Mouse (Mus musculus) neural tube, embryonic 13.5 days (tissue): ENCODE measurements around the gene Mark2. TPM values are rescaled to one million over a fixed set of nuclear protein-coding genes. Genes with fewer than 3 reads are reported as not detected.

ENCODE experiments used
- ATAC-seq: fragments of 200-750 bp; cut with Nextera tagmentation; 2 replicates; pipeline ENCODE4 v1.8.0; 2017; ENCODE audit warnings: low read depth, mild to moderate bottlenecking, moderate TSS enrichment, moderate library complexity
- H3K27ac ChIP-seq: fragments of 300-500 bp; sonication (generic); replicated peaks from 2 replicates; pipeline ENCODE4 v1.5.1; 2015; ENCODE audit warnings: moderate library complexity, mild to moderate bottlenecking, inconsistent platforms
- H3K27me3 ChIP-seq: fragments of 300-500 bp; sonication (generic); 2 replicates; pipeline ENCODE4 v1.6.1; 2015; ENCODE audit warnings: mild to moderate bottlenecking, inconsistent platforms
- H3K36me3 ChIP-seq: fragments of 300-500 bp; sonication (generic); 2 replicates; pipeline ENCODE4 v1.6.1; 2015; ENCODE audit warnings: mild to moderate bottlenecking, inconsistent platforms
- H3K4me1 ChIP-seq: fragments of 300-500 bp; sonication (generic); replicated peaks from 2 replicates; pipeline ENCODE4 v1.6.1; 2015; ENCODE audit warnings: inconsistent platforms
- H3K4me2 ChIP-seq: fragments of 300-500 bp; sonication (generic); 2 replicates; pipeline ENCODE4 v1.6.1; 2015; ENCODE audit warnings: inconsistent platforms, mild to moderate bottlenecking, moderate library complexity
- H3K4me3 ChIP-seq: fragments of 300-500 bp; sonication (generic); 2 replicates; pipeline ENCODE4 v1.5.1; 2015; ENCODE audit warnings: mild to moderate bottlenecking, inconsistent platforms
- H3K9ac ChIP-seq: fragments of 300-500 bp; sonication (generic); 2 replicates; pipeline ENCODE4 v1.6.1; 2015; ENCODE audit warnings: moderate library complexity, mild to moderate bottlenecking, inconsistent platforms
- H3K9me3 ChIP-seq: fragments of 300-500 bp; sonication (generic); 2 replicates; pipeline ENCODE4 v1.6.1; 2016; ENCODE audit warnings: inconsistent platforms
- WGBS: fragments of 180-500 bp; shearing (Covaris S2); methylation state at CpG from one replicate; pipeline ENCODE4 v1.1.7; 2015; 5-methylcytosine and 5-hydroxymethylcytosine counted together
- polyA plus RNA-seq: library from polyadenylated mRNA; unstranded; fragments of >200 nt; fragmentation: Nextera tagmentation; extraction: Ambion mirVana; gene quantifications from 2 replicates; pipeline ENCODE4 v1.2.1, GENCODE M21; 2015

Gene Mark2
- polyA plus RNA-seq, 1 experiment from 2014 or later: 48.0 TPM

DNA sequence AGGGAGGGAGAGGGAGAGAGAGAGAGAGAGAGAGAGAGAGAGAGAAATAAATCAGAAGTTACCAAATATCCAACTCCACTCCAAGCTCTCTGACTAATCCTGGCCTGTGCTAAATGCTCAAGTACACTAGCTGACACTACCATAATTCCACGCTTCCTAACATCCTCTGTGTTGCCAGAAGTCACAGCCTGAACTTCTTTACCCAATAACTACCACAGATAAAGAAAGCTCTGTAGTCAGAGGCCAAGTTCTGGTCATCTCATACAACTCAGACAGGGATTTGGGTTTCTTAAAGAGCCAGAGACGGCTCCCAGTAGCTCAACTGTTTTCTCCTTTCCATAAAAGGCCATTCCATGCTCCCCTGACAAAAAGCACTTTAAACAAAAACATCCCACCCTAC is 36.9 kb downstream of the Mark2 start:
- Histone ChIP-seq H3K27me3 (no peaks in the 10 kb centered on the region), H3K4me3 (no peak overlapping the region), H3K9me3 (no peaks in the 10 kb centered on the region), H3K9ac (no peak overlapping the region), H3K36me3 (no peaks in the 10 kb centered on the region), H3K4me2 (no peak overlapping the region), H3K4me1 (peaks cover 48% of the 10 kb centered on the region), H3K27ac (no peak overlapping the region)
- no peak for ATAC-seq
- WGBS: 81% methylated on average over 2 of the region's 2 CpGs

DNA sequence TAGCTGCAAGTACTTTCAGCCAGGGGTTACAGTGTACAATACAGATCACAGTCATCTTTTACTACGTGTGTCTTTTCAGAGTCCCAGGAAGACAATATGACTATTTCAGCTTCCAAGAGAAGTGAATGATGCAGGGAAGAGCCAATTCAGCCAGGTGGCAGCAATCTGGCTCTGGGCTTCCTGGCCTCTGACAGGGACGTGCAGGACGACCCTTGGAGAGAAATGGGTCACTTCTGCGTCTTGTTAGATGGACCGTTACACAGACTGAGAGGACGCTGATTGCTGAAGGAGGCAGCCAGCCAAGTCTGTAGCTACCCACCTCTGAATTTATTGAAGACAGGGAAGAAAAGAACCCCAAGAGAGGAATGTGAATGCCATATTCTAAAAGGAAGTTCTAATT is 37.9 kb downstream of the Mark2 start:
- Histone ChIP-seq H3K4me3 (no peak overlapping the region), H3K36me3 (no peaks in the 10 kb centered on the region), H3K4me2 (no peak overlapping the region), H3K27ac (no peak overlapping the region), H3K27me3 (no peaks in the 10 kb centered on the region), H3K9ac (no peak overlapping the region), H3K4me1 (peaks cover 46% of the 10 kb centered on the region), H3K9me3 (no peaks in the 10 kb centered on the region)
- WGBS: 56% methylated on average over 6 of the region's 6 CpGs
- ATAC-seq: no peak

DNA sequence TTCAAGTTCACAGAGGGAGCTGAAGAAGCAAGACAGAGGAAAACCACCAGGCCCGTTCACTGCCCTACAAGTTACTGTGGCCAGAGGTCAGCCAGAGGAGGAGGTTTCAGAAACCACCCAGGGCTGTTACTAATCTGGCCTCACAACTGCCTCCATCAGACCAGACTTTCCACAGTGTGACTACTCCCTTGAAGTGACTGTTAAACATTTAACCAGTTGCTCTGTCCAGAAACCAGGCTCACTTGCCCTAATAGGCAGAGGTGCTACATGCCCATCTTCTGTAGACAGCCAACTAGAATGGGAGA is 39.2 kb downstream of the Mark2 start:
- Histone ChIP-seq H3K27ac (no peak overlapping the region), H3K9me3 (no peaks in the 10 kb centered on the region), H3K36me3 (no peaks in the 10 kb centered on the region), H3K4me2 (no peak overlapping the region), H3K4me3 (no peak overlapping the region), H3K27me3 (no peaks in the 10 kb centered on the region), H3K9ac (no peak overlapping the region), H3K4me1 (peaks cover 34% of the 10 kb centered on the region)
- no peak for ATAC-seq
- 81% methylated on average over 1 of the region's 1 CpGs for WGBS

DNA sequence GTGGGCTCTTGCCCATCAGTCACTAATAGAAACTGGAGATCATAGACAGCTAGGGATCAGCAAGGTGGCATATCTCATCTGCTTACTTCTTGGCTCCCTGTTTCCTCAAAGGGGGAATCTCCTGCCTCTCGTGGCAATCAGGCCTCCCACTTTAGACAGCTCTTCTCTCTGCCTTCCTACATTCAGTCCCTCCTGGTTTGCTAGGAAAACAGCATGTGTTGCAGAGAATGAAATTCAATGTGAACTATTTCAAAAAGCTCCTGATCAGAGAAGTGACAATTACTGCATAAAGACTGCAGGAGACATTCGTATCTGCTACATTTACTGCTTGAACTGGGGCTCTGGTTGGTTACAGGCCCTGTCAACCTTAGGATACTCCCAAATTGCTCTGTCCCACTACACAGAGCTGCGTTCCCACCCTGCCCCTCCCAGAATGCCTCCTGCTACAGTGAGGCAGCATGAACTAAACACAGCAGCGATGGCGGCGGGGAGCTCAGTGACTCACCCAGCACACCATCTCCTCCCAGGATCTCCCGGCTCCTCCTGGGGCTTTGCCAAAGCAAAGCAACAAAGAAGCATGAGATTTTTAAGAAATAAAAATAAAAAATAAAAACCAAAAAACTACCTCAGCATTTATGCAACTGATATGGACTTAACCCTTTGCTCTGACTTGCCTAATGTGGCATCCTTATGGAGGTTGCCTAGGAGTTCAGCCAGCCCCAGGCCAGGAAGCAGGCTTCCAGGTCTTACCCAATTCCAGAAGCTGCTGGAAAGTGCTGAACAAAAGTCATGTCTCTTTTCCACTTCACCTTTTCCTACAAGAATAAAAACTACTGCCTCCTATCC is 39.8 kb downstream of the Mark2 start:
- no peak overlapping the region for H3K9ac ChIP-seq
- H3K9me3 ChIP-seq: no peaks in the 10 kb centered on the region
- ATAC-seq: no peak
- H3K27me3 ChIP-seq: no peaks in the 10 kb centered on the region
- H3K4me2 ChIP-seq: no peak overlapping the region
- no peak overlapping the region for H3K27ac ChIP-seq
- H3K4me3 ChIP-seq: no peak overlapping the region
- WGBS: 86% methylated on average over 7 of the region's 7 CpGs
- H3K4me1 ChIP-seq: peaks cover 29% of the 10 kb centered on the region
- no peaks in the 10 kb centered on the region for H3K36me3 ChIP-seq

DNA sequence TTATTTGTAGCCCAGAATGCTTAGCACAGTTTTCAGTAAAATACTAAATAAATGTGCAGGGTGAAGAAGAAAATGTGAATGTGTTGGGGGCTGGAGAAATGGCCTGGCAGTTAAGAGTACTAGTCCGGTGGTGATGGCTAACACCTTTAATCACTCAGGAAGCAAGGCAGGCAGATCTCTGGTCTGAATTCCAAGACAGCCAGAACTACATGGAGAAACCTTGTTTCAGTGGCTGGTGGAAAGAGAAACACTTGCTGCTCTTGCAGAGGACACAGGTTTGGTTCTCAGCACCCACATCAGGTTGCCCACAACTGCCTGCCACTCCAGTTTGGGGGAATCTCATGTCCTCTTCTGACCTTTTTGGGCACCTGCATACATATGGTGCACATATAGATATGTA is 41.6 kb downstream of the Mark2 start:
- no peak for ATAC-seq
- Histone ChIP-seq H3K9ac (no peak overlapping the region), H3K27ac (no peak overlapping the region), H3K4me2 (no peak overlapping the region), H3K4me3 (no peak overlapping the region), H3K9me3 (no peaks in the 10 kb centered on the region), H3K36me3 (0 out of 2 replicates have a peak, but pooled peaks cover 3% of the 10 kb centered on the region), H3K4me1 (peaks cover 34% of the 10 kb centered on the region), H3K27me3 (no peaks in the 10 kb centered on the region)
- 97% methylated on average over 1 of the region's 1 CpGs for WGBS

DNA sequence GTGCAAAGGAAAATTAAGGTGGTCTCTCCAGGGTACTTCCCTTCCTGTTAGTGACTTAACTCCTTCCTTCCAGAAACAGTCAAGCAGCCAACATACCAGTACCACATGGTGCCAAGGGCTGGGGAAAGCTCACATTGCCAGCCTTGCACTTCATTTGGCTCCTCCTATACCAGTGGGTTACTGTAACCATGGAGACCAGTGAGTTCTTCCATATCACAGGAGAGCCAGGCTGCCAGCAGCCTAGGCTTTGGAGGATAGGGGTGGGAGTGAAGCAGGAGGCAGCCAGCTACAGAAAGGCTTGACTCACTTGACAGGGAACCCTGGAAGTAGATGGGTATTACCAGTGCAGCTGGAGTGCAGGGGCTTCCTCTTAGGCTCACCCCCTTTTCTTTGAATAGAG is 42.6 kb downstream of the Mark2 start:
- H3K27ac ChIP-seq: peak overlapping the region; percentile 4; the same call in 1 of the 2 replicates

DNA sequence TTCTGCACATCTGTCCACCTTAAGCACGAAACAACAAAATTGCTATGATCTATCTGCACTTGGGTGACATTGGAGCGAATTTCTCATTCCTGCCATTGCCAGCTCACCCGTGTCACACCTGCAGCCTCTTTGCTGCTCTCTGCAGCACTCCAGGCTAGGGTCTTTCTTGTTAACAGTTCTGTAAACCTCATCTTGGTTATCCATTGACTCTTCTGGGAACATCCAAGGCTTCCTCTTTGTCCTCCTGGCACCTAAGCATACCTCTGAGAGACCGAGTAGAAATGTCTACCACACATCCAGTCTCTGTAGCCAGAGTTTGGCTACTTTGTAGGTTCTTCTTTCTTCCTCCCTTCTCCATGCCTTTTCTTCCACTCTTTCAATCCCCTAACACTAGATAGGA is 45.7 kb downstream of the Mark2 start:
- no peak for ATAC-seq
- no peak overlapping the region for H3K27ac ChIP-seq
- H3K4me1 ChIP-seq: peaks cover 56% of the 10 kb centered on the region
- no peak overlapping the region for H3K4me3 ChIP-seq
- H3K9ac ChIP-seq: no peak overlapping the region
- H3K4me2 ChIP-seq: no peak overlapping the region
- H3K36me3 ChIP-seq: 0 out of 2 replicates have a peak, but pooled peaks cover 3% of the 10 kb centered on the region
- no peaks in the 10 kb centered on the region for H3K27me3 ChIP-seq
- no peaks in the 10 kb centered on the region for H3K9me3 ChIP-seq
- 94% methylated on average over 4 of the region's 4 CpGs for WGBS

More for the DNA sequence above, 42.6 kb downstream of the Mark2 start:
- Histone ChIP-seq H3K27me3 (no peaks in the 10 kb centered on the region), H3K4me2 (no peak overlapping the region), H3K9ac (peak overlapping the region; percentile 3; the same call in 1 of the 2 replicates), H3K4me3 (no peak overlapping the region), H3K4me1 (peaks cover 44% of the 10 kb centered on the region), H3K36me3 (0 out of 2 replicates have a peak, but pooled peaks cover 3% of the 10 kb centered on the region), H3K9me3 (no peaks in the 10 kb centered on the region)
- ATAC-seq: peak; percentile 81

DNA sequence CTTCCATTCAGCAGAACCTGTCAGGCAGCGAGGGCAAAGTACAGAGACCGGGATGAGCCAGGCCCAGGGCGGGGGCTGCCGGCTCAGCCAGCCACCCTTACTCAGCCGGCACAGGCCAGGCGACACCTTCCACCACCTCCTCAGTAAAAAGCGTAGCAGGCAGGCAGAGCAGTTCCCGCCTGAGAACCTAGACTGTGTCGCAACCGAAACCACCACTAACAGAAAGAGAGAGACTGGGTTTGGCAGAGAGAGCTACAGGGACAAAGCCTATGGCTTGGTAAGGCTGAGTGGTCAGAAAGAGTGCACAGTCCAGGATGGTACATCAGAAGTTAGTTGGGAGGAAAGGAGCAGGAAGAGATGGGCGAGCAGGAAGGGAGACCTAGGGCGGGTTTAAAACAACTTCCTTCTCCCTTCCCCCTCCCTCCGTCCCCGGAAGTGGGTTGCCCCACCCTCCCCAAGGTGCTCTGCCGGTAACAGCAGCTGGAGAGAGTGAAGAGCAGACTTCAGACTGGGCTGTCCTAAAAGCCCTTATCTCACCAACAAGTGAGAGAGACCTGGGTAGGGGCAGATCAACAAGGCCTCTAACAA is 46.5 kb downstream of the Mark2 start:
- Histone ChIP-seq H3K36me3 (peaks cover 4% of the 10 kb centered on the region; the same call in 1 of the 2 replicates), H3K4me1 (peaks cover 56% of the 10 kb centered on the region), H3K9ac (no peak overlapping the region), H3K27ac (no peak overlapping the region), H3K4me3 (no peak overlapping the region), H3K9me3 (no peaks in the 10 kb centered on the region), H3K27me3 (no peaks in the 10 kb centered on the region), H3K4me2 (no peak overlapping the region)
- ATAC-seq: no peak
- WGBS: 71% methylated on average over 15 of the region's 15 CpGs

DNA sequence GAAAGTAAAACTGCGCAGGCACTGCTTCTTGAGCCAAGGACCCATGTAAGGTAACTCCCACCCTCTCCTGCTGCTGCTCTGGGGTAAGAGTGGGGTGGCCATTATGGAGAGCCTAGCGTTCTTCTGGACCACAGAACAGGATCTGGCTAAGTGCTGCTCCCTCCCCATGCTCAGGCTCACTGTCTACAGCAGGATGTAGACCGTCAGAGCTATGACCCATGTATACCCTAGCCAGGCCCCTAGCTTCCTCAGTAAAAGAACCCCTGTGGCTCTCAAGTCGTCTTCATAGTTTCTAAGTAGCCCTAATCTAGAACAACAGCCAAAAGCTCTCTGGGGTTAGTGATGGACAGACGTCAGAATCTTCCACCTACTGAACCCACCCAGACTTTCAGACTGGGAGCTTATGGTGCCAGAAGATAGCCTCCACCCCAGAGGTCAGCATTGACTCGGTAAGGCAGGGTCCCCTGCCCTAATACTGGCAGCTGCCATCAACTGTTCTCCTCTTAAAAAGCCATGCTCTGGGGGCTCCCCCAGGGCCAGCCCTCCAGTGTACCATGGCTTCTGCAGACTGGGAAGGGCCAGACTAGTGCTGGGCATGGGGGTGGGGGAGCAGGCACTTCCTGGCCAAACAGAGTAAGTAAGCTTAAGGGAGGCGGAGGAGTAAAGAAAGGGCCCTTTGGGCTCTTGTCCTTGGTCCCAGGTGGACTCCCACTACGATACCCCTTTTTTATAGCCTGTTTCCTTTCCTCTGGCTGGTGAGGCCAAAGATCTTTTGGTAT is 47.4 kb downstream of the Mark2 start:
- peaks cover 11% of the 10 kb centered on the region for H3K36me3 ChIP-seq
- H3K4me3 ChIP-seq: no peak overlapping the region
- H3K9me3 ChIP-seq: no peaks in the 10 kb centered on the region
- H3K27me3 ChIP-seq: no peaks in the 10 kb centered on the region
- no peak overlapping the region for H3K4me2 ChIP-seq
- ATAC-seq: no peak; the same call in 1 of the 2 replicates
- peaks cover 53% of the 10 kb centered on the region for H3K4me1 ChIP-seq
- WGBS: 66% methylated on average over 8 of the region's 8 CpGs
- no peak overlapping the region for H3K9ac ChIP-seq
- H3K27ac ChIP-seq: no peak overlapping the region

DNA sequence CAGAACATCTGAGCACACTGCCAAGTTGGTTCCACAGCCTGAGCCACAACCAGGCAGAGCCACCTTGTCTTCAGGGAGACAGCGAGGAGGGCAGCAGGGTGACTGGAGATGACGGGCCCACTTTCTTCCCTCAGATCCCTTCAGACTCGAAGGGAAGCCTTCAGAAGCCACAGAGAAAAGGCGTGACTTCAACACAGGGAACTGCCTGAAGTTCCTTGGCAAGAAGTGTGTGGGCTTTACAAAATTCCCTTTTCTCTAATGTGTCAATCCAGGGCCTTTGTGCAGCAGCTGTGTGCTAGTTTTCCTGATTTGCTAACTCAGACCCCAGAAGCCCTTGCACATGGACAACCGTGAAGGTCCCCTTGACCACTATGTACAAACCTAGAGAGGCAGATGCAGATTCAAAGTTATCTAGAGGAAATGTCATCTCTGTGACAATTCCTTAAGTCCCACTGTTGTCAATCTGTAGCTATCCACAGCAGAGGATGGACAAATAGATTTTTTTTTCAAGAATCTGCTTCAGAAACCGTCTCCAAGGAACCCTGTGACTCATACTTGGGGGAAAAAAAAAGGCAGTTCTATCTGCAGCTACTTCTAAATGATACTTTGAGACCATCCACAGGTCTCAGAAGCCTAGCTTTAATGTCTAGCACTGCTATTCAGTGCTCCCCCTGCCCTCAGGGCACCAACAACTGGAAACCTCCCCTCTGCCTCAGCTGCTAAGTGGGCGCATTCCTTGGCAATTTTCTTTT is 49.5 kb downstream of the Mark2 start:
- ATAC-seq: no peak

DNA sequence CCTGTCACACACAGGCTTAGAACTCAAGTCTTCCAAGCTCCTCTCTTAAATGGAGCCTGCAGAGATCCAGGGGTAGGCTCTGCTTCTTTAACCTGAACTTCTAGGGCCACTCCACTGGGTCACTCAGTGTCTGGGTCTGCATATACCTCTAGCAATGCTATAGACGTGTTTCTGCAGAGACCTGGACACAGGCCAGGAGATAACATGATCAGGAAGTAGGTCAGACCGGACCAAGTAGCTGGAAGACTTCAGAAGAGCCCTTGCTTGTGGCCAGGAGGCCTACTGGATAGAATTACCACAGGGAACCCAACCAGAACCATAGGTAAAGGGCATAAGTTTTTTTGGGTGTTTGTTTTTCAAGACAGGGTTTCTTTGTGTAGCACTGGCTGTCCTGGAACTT is 51.9 kb downstream of the Mark2 start:
- Histone ChIP-seq H3K27me3 (no peaks in the 10 kb centered on the region), H3K36me3 (peaks cover 43% of the 10 kb centered on the region), H3K27ac (no peak overlapping the region), H3K9me3 (no peaks in the 10 kb centered on the region), H3K9ac (no peak overlapping the region), H3K4me2 (no peak overlapping the region), H3K4me3 (no peak overlapping the region), H3K4me1 (peaks cover 33% of the 10 kb centered on the region)
- ATAC-seq: no peak
- 86% methylated on average over 2 of the region's 2 CpGs for WGBS

More for the DNA sequence above, 49.5 kb downstream of the Mark2 start:
- H3K9me3 ChIP-seq: no peaks in the 10 kb centered on the region
- H3K4me3 ChIP-seq: no peak overlapping the region
- no peak overlapping the region for H3K4me2 ChIP-seq
- H3K36me3 ChIP-seq: peaks cover 23% of the 10 kb centered on the region
- 84% methylated on average over 7 of the region's 7 CpGs for WGBS
- no peak overlapping the region for H3K27ac ChIP-seq
- no peaks in the 10 kb centered on the region for H3K27me3 ChIP-seq
- peaks cover 46% of the 10 kb centered on the region for H3K4me1 ChIP-seq
- H3K9ac ChIP-seq: no peak overlapping the region

DNA sequence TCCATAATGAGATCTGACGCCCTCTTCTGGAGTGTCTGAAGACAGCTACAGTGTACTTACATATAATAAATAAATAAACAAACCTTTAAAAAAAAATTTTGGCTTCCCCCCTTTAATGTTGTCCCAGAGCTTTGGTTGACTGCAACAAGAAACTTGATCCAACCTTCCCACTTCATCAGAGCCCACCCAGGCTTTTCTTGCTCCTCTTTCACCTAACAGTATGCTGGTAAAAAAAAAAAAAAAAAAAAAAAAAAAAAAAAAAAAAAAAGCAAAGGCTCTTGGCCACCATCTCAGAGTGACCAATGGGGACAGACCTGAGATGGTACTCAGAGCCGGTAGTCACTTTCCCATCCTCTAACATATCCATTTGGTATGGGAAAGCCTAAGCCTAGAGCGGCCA is 53.4 kb downstream of the Mark2 start:
- H3K27me3 ChIP-seq: no peaks in the 10 kb centered on the region
- no peak overlapping the region for H3K9ac ChIP-seq
- no peak overlapping the region for H3K4me3 ChIP-seq
- WGBS: 89% methylated on average over 3 of the region's 3 CpGs
- H3K9me3 ChIP-seq: no peaks in the 10 kb centered on the region
- peaks cover 18% of the 10 kb centered on the region for H3K4me1 ChIP-seq
- no peak overlapping the region for H3K4me2 ChIP-seq
- H3K27ac ChIP-seq: no peak overlapping the region
- H3K36me3 ChIP-seq: peaks cover 58% of the 10 kb centered on the region
- no peak for ATAC-seq
